Mouse (Mus musculus) v-Abl transformed pro-B cells (cell line): Measurements from ENCODE around the gene Catsper3.

Experiments used
- in situ Hi-C, 2 experiments: fragments of 400-800 bp; cut with MboI; formaldehyde crosslinking; loops; one replicate each; pipeline ENCODE4 v1.15.1; 2025; ENCODE audit not compliant: unreplicated experiment in 2 of 2

Catsper3 gene

GRCm38 (mm10) chr13:55848604-55849190, 64.3 kb downstream of the Catsper3 start:
- in situ Hi-C loops, result loop anchor here (10.0 kb wide), 1 partner anchor 116 kb away; no protein-coding TSS in a partner anchor

- in situ Hi-C loops, result no loop called here
These were observed 66.4 kb downstream of the Catsper3 start for GRCm38 (mm10) chr13:55850726-55851125.

- in situ Hi-C loops, result no loop called here
These were observed 67.8 kb downstream of the Catsper3 start for GRCm38 (mm10) chr13:55852205-55852604.

GRCm38 (mm10) chr13:55855793-55856192, 71.4 kb downstream of the Catsper3 start:
- in situ Hi-C loops, result no loop called here

GRCm38 (mm10) chr13:55858463-55858862, 74.1 kb downstream of the Catsper3 start:
- in situ Hi-C loops, result no loop called here
